Mouse (Mus musculus) G1E (cell line): Measurements from ENCODE around the gene Gpc6. TPM values are rescaled to one million over a fixed set of nuclear protein-coding genes. Genes with fewer than 3 reads are reported as not detected.

Experiments
- ATAC-seq: 2 replicates; pipeline ENCODE4 v1.8.0; 2016; ENCODE audit warnings: mild to moderate bottlenecking; ENCODE audit not compliant: insufficient number of reproducible peaks, poor library complexity, low FRiP score, severe bottlenecking; ENCODE audit errors: extremely low read depth
- DNase-seq: peaks from one replicate; pipeline ENCODE4 v3.0.0; 2012; ENCODE audit warnings: low spot score
- H3K27me3 ChIP-seq: 2 replicates; pipeline ENCODE4 v1.6.1; 2012; ENCODE audit warnings: mild to moderate bottlenecking, low read length, inconsistent platforms; ENCODE audit not compliant: insufficient read depth
- H3K36me3 ChIP-seq: replicated peaks from 2 replicates; pipeline ENCODE3; 2012; ENCODE audit warnings: mild to moderate bottlenecking, inconsistent platforms
- H3K4me1 ChIP-seq: 2 replicates; pipeline ENCODE4 v1.6.1; 2012; ENCODE audit warnings: low read depth, low read length, inconsistent platforms, mixed read lengths; ENCODE audit not compliant: insufficient read depth
- H3K4me3 ChIP-seq: 2 replicates; pipeline ENCODE4 v1.5.1; 2012; ENCODE audit warnings: low read depth, mild to moderate bottlenecking, inconsistent platforms, low read length, moderate library complexity, mixed read lengths
- H3K9me3 ChIP-seq: replicated peaks from 2 replicates; pipeline ENCODE4 v1.6.1; 2012; ENCODE audit warnings: inconsistent platforms
- CTCF ChIP-seq: IDR thresholded peaks from 2 replicates; pipeline ENCODE4 v1.5.1; 2012; ENCODE audit warnings: low read depth, low read length, inconsistent platforms, mixed read lengths
- GATA1 ChIP-seq: IDR thresholded peaks from 2 replicates; pipeline ENCODE4 v1.6.1; 2012; ENCODE audit warnings: borderline replicate concordance, low read length, inconsistent platforms, mixed read lengths
- GATA2 ChIP-seq: IDR thresholded peaks from 2 replicates; pipeline ENCODE4 v1.6.1; 2012; ENCODE audit warnings: low read depth, low read length, inconsistent platforms, borderline replicate concordance
- POLR2AphosphoS5 ChIP-seq: IDR thresholded peaks from 2 replicates; pipeline ENCODE4 v1.6.1; 2012; ENCODE audit warnings: low read depth, low read length, inconsistent platforms; ENCODE audit not compliant: insufficient replicate concordance
- TAL1 ChIP-seq: conservative IDR thresholded peaks from 2 replicates; pipeline ENCODE4 v1.6.1; 2012; ENCODE audit warnings: low read depth, low read length, inconsistent platforms, mixed read lengths
- polyA plus RNA-seq: library from polyadenylated mRNA; stranded (reverse); fragments of >175 nt; gene quantifications from 2 replicates; pipeline ENCODE4 v1.2.3, GENCODE M21; 2012
- total RNA-seq, 2 experiments: library from RNA; stranded (forward) in 1 of 2; stranded (reverse) in 1 of 2; fragments of 200-1000 nt in 1 of 2; fragments of >200 nt in 1 of 2; fragmentation: Nextera tagmentation in 1 of 2; gene quantifications; 2 replicates each; pipeline ENCODE4 v1.2.3; 2014 to 2017

Gpc6 gene
- total and polyA plus RNA-seq, 3 experiments = 0.22 TPM; not detected in 2

GRCm38 (mm10) chr14:117473378-117473777 lies 548.3 kb downstream of the Gpc6 start:
- H3K36me3 ChIP-seq = no peaks in the 10 kb centered on the region
- no peaks in the 10 kb centered on the region for H3K4me1 ChIP-seq
- peaks cover 39% of the 10 kb centered on the region for H3K9me3 ChIP-seq
- DNase-seq (no peak), ATAC-seq (no peak)
- no peak for TF ChIP-seq TAL1
- no peak for TF ChIP-seq GATA1
- no peak for TF ChIP-seq GATA2
- TF ChIP-seq POLR2AphosphoS5 = no peak
- TF ChIP-seq CTCF = no peak
- H3K27me3 ChIP-seq = no peaks in the 10 kb centered on the region
- no peak overlapping the region for H3K4me3 ChIP-seq

- DNase-seq = no peak
Observed at GRCm38 (mm10) chr14:117478879-117479278, 553.8 kb downstream of the Gpc6 start.

GRCm38 (mm10) chr14:117487161-117487754 lies 562.1 kb downstream of the Gpc6 start:
- H3K9me3 ChIP-seq = peaks cover 43% of the 10 kb centered on the region
- H3K36me3 ChIP-seq = no peaks in the 10 kb centered on the region
- H3K4me3 ChIP-seq = no peak overlapping the region
- H3K4me1 ChIP-seq = no peaks in the 10 kb centered on the region
- TF ChIP-seq CTCF (no peak), GATA1 (no peak), POLR2AphosphoS5 (no peak), TAL1 (no peak)
- ATAC-seq (no peak), DNase-seq (no peak)
- H3K27me3 ChIP-seq = no peaks in the 10 kb centered on the region

More at GRCm38 (mm10) chr14:117478879-117479278, 553.8 kb downstream of the Gpc6 start:
- no peak for ATAC-seq
- Histone ChIP-seq H3K4me1 (no peaks in the 10 kb centered on the region), H3K36me3 (no peaks in the 10 kb centered on the region), H3K4me3 (no peak overlapping the region), H3K27me3 (no peaks in the 10 kb centered on the region), H3K9me3 (peaks cover 41% of the 10 kb centered on the region)
- TF ChIP-seq GATA2 (no peak), TAL1 (no peak), POLR2AphosphoS5 (no peak)

GRCm38 (mm10) chr14:117490469-117490868 lies 565.4 kb downstream of the Gpc6 start:
- TF ChIP-seq GATA2 (no peak), GATA1 (no peak), TAL1 (no peak), POLR2AphosphoS5 (no peak), CTCF (no peak)
- no peak for ATAC-seq
- H3K36me3 ChIP-seq = no peaks in the 10 kb centered on the region
- no peak for DNase-seq
- no peaks in the 10 kb centered on the region for H3K27me3 ChIP-seq
- H3K4me1 ChIP-seq = no peaks in the 10 kb centered on the region
- peaks cover 40% of the 10 kb centered on the region for H3K9me3 ChIP-seq
- H3K4me3 ChIP-seq = no peak overlapping the region

- H3K27me3 ChIP-seq = no peaks in the 10 kb centered on the region
- peaks cover 35% of the 10 kb centered on the region for H3K9me3 ChIP-seq
- ATAC-seq = no peak
Observed at GRCm38 (mm10) chr14:117495118-117495517, 570.0 kb downstream of the Gpc6 start.

GRCm38 (mm10) chr14:117498785-117499184 lies 573.7 kb downstream of the Gpc6 start:
- no peak for ATAC-seq
- no peaks in the 10 kb centered on the region for H3K4me1 ChIP-seq
- no peak for DNase-seq
- no peaks in the 10 kb centered on the region for H3K27me3 ChIP-seq
- TF ChIP-seq CTCF (no peak), TAL1 (no peak)
- H3K36me3 ChIP-seq = no peaks in the 10 kb centered on the region
- peaks cover 29% of the 10 kb centered on the region for H3K9me3 ChIP-seq
- no peak overlapping the region for H3K4me3 ChIP-seq

More at GRCm38 (mm10) chr14:117495118-117495517, 570.0 kb downstream of the Gpc6 start:
- TF ChIP-seq GATA1 (no peak), POLR2AphosphoS5 (no peak), CTCF (no peak), TAL1 (no peak), GATA2 (no peak)
- DNase-seq = no peak
- no peaks in the 10 kb centered on the region for H3K36me3 ChIP-seq
- H3K4me3 ChIP-seq = no peak overlapping the region
- no peaks in the 10 kb centered on the region for H3K4me1 ChIP-seq

GRCm38 (mm10) chr14:117499354-117499753 lies 574.2 kb downstream of the Gpc6 start:
- H3K36me3 ChIP-seq = no peaks in the 10 kb centered on the region
- TF ChIP-seq POLR2AphosphoS5 (no peak), TAL1 (no peak)
- no peaks in the 10 kb centered on the region for H3K4me1 ChIP-seq
- ATAC-seq (no peak), DNase-seq (no peak)
- no peaks in the 10 kb centered on the region for H3K27me3 ChIP-seq
- H3K4me3 ChIP-seq = no peak overlapping the region
- peaks cover 26% of the 10 kb centered on the region for H3K9me3 ChIP-seq
